Comparison of ENCODE assay signal across 11 mouse cellular contexts in the genomic region with DNA sequence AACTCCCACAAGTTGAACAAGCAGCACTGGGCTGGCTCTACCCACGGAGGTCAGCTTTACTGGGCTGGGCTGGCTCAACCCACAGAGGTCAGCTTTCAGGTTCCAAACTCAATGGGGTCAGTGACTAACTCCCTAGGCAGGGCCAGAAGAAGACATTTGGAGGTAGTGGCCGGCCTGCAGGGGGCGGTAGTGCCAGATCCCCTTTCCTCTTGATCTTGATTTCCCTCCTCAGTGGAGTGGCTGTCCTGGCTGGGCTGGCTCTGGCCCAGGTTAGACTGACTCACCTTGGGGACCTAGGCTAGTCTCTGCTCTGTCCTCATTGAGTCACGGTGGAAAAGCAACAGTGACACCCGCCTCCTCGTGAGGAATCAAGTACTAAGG. TPM values are rescaled to one million over a fixed set of nuclear protein-coding genes. Genes with fewer than 3 reads are reported as not detected.
DNase-seq lines count a peak whose midpoint lies in the region; TF ChIP-seq lines count a peak whose summit lies in the region.
"Had no signal": no experiment of that assay in that cellular context is flagged by ENCODE, and none has a peak within 500 bp of the region (broad histone marks: within the 10 kb centered on the region; RNA-seq: fewer than 3 reads in every experiment).

No protein-coding gene starts in this region.

- intact Hi-C loops in heart, adult 2 months (cut with DNase I) = no loop called here
- intact Hi-C loops in heart, postnatal 14 days (cut with DNase I) = no loop called here

- DNase-seq in heart, adult 2 months = no peak
- no peak for DNase-seq in heart, postnatal 14 days
- peak; percentile 52 to 60 for DNase-seq in B cell, adult 2 months
- peak; percentile 61 for DNase-seq in lung, postnatal 25 days (ENCODE audit: low spot score)
- no peak for DNase-seq in cerebellum, postnatal 36 days
- DNase-seq in spleen, adult 12 weeks (ENCODE audit: low spot score) = no peak
- DNase-seq in gastrocnemius, adult 8-10 months (ENCODE audit: low spot score in 2 of 2) = no peak
- DNase-seq: cerebellum, adult 2 months had no signal

- no peak for TF ChIP-seq POLR2A in heart, adult 2 months (IDR thresholded peaks at IDR 0.05; ENCODE audit: insufficient read depth, low read depth, low read length)
- TF ChIP-seq POLR2A in bone marrow, adult 2 months (IDR thresholded peaks at IDR 0.05; ENCODE audit: borderline replicate concordance, control insufficient read depth, low read depth, low read length) = no peak

- 84% methylated on average over 6 of the region's 6 CpGs for WGBS in heart, adult 2 months
- 81% methylated on average over 6 of the region's 6 CpGs for WGBS in bone marrow, adult 2 months

- H3K79me2 ChIP-seq in heart, adult 2 months (replicated peaks; ENCODE audit: control insufficient read depth, insufficient read depth, low read length) = no peaks in the 10 kb centered on the region

- H3K4me3 ChIP-seq in heart, adult 2 months = no peak overlapping the region
- H3K4me3 ChIP-seq in bone marrow, adult 2 months (replicated peaks; ENCODE audit: control insufficient read depth, low read depth, low read length) = no peak overlapping the region
- H3K4me3 ChIP-seq: heart, embryonic 15.5 days; midbrain, embryonic 12.5 days had no signal

- no peak overlapping the region for H3K9ac ChIP-seq in heart, adult 2 months (ENCODE audit: low read depth, low read length)
- H3K9ac ChIP-seq: heart, embryonic 15.5 days; midbrain, embryonic 12.5 days had no signal

- no peak for TF ChIP-seq EP300 in heart, adult 2 months (IDR thresholded peaks at IDR 0.05; ENCODE audit: insufficient read depth, low read depth, low read length)

- TF ChIP-seq CTCF in heart, adult 2 months (IDR thresholded peaks at IDR 0.05) = peak; percentile 52
- peak; percentile 45; the same call in 1 of the 2 replicates for TF ChIP-seq CTCF in bone marrow, adult 2 months (IDR thresholded peaks at IDR 0.05; ENCODE audit: control insufficient read depth, insufficient read depth, low read length)

- H3K27me3 ChIP-seq in heart, adult 2 months (ENCODE audit: control insufficient read depth, insufficient read depth, low read length) = no peaks in the 10 kb centered on the region
- H3K27me3 ChIP-seq: heart, embryonic 15.5 days; midbrain, embryonic 12.5 days had no signal

- no peaks in the 10 kb centered on the region for H3K36me3 ChIP-seq in heart, adult 2 months (ENCODE audit: control insufficient read depth, insufficient read depth, low read length)
- H3K36me3 ChIP-seq: heart, embryonic 15.5 days; midbrain, embryonic 12.5 days had no signal

- H3K4me1 ChIP-seq in heart, adult 2 months (ENCODE audit: control insufficient read depth, insufficient read depth, low read length) = no peaks in the 10 kb centered on the region
- no peaks in the 10 kb centered on the region; the same call in 1 of the 2 replicates for H3K4me1 ChIP-seq in bone marrow, adult 2 months (ENCODE audit: control insufficient read depth, insufficient read depth, low read length)
- H3K4me1 ChIP-seq: heart, embryonic 15.5 days; midbrain, embryonic 12.5 days had no signal

- no peak overlapping the region for H3K27ac ChIP-seq in heart, adult 2 months
- no peak overlapping the region for H3K27ac ChIP-seq in bone marrow, adult 2 months (ENCODE audit: control insufficient read depth, insufficient read depth, low read depth, low read length, poor library complexity)
- H3K27ac ChIP-seq: heart, embryonic 15.5 days; midbrain, embryonic 12.5 days had no signal

RNA-seq across cellular contexts. Expression of gene Slc25a25, which starts 20.4 kb away (rescaled TPM):
- 10 to 100 TPM in 1 of 2 experiments, 1 to 10 TPM in 1; 8.5 to 10.1 TPM for total RNA-seq in heart, adult 2 months (2021)
- 5.7 and 7.3 TPM in 2 replicates for polyA plus RNA-seq in heart, adult 2 months (2012; rRNA removed)
- total RNA-seq in heart, postnatal 14 days (2021) = 10 to 100 TPM in 1 of 2 experiments, 1 to 10 TPM in 1; 9.7 to 15.5 TPM
- 7.3 and 10.6 TPM in 2 replicates for polyA plus RNA-seq in bone marrow, adult 2 months (2011; ENCODE audit: insufficient read depth, insufficient read length, low replicate concordance, missing spikeins)
- 100 to 1,000 TPM in 1 of 4 experiments, 10 to 100 TPM in 3; 48.5 to 113 (median 60.4) TPM for total RNA-seq in gastrocnemius, adult 8-10 months (2022)

RNA-seq across cellular contexts. Expression of gene Naif1, which starts 21.4 kb away (rescaled TPM):
- total RNA-seq in heart, adult 2 months (2021) = 1 to 10 TPM; 2.8 to 3.4 TPM
- 3.7 and 4.6 TPM in 2 replicates for polyA plus RNA-seq in heart, adult 2 months (2012; rRNA removed)
- 1 to 10 TPM; 3.1 to 3.4 TPM for total RNA-seq in heart, postnatal 14 days (2021)
- polyA plus RNA-seq in bone marrow, adult 2 months (2011; ENCODE audit: insufficient read depth, insufficient read length, low replicate concordance, missing spikeins) = 1.9 and 2.6 TPM in 2 replicates
- total RNA-seq in gastrocnemius, adult 8-10 months (2022) = 1 to 10 TPM; 2.1 to 2.7 (median 2.3) TPM

Comparison
In these comparisons a context has a peak if more than half of its experiments do, and no peak if none do; other contexts are left out.
1. DNase-seq: peak in B cell, adult 2 months (2 of 2) and lung, postnatal 25 days (single experiment); none in heart, adult 2 months (0 of 2), heart, postnatal 14 days (0 of 2), cerebellum, postnatal 36 days (0 of 2), spleen, adult 12 weeks (single experiment) and gastrocnemius, adult 8-10 months (0 of 2).